Mouse (Mus musculus) 416B (cell line): Measurements from ENCODE around the gene Zbtb17.

Experiments used
- DNase-seq: peaks from one replicate; pipeline ENCODE4 v3.0.0; 2011; ENCODE audit warnings: low read depth

Zbtb17 gene

DNA sequence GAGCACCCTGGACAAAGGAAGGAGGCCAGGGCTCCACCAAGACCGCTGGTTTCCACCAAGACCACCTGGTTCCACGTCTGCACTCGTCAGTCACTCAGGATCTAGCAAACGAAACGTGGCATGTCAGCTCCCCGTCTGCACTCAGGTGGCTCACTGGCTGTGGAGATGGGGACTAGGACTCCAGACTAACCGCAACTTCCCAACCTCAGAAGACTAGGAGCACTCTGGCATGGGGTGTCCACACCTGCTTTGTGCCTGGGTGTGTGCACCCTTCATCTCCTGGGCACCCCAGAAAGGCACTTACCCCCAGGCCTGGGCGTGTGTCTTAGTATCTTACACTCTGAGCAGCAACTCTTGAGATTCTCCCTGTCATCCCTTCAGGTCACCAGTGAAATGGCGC lies 15.3 kb downstream of the Zbtb17 start:
- no peak for DNase-seq

DNA sequence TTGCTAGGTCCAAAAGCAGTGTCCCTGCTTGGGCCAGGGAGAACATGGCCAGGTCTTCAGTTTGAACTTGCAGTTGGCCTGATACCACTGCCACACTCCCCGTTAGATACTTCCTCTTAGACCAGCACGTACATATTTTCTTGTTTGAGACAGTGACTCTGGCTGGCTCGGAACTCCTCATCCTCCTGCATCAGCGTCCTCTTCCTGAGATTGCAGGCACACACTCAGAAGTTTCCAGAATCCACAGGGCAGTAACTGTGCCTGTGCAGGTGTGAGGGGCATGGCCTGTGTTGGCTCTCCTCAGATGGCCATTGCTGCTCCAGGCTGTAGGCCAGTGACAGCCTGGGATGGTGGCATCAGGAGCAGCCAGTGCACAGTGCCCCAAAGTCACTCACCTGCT lies 16.0 kb downstream of the Zbtb17 start:
- DNase-seq = no peak

DNA sequence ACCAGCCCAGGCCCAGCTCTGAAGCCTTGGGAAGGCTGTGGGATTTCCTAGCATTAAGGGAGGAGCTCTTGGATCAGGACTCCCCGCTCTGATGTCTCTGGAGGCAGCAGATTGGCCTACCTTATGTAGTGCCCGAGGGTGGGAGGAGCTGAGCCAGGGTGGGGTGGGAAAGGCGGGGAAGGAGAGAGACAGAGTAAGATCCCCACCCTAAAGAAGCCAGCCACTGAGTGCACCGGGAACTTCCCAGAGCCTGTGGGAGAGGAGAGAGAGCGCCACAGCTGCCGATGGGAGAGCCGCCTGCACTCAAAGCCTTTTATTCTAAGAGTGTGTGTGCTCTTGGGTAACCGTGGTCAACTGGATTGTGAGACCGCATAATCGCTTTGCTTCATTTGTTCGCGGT lies 16.6 kb downstream of the Zbtb17 start:
- no peak for DNase-seq

DNA sequence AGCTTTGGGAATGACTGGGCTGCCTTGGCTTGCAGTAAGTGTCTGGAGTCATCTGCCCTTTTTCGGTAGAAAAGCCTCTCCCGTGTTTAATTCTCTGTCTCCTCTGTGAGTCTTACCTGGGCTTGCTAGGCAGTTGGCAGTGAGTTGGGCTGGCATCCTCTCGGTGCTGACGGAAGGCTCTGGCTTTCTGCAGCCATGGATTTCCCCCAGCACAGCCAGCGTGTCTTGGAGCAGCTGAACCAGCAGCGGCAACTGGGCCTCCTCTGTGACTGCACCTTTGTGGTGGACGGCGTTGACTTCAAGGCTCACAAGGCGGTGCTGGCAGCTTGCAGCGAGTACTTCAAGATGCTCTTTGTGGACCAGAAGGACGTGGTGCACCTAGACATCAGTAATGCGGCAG lies 17.1 kb downstream of the Zbtb17 start:
- no peak for DNase-seq

DNA sequence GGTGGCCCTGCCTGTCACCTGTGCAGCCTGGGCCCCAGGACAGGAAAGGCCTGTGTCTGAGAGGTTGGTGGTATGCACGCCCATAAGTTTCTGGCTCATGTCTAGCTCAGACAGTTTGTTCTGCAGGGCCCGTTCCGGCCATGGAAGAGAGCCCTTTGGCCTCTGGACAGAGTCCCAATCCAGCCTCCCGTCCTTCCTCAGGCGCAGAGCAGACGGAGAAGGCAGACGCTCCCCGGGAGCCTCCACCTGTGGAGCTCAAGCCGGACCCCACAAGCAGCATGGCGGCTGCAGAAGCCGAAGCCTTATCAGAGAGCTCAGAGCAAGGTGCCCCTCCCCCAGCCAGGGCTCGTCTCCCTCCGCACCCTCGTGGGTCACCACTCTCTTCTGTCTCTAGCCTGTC lies 19.0 kb downstream of the Zbtb17 start:
- DNase-seq = no peak

DNA sequence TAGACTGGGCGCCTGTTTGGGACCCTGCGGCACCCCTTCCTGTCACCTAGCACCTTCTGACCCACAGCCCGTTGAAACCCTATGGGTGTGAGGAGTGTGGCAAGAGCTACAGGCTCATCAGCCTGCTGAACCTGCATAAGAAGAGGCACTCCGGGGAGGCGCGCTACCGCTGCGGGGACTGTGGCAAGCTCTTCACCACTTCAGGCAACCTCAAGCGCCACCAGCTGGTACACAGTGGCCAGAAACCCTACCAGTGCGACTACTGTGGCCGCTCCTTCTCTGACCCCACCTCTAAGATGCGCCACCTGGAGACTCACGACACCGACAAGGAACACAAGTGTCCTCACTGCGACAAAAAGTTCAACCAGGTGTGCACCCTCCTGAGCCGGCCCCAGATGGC lies 20.3 kb downstream of the Zbtb17 start:
- DNase-seq = no peak

DNA sequence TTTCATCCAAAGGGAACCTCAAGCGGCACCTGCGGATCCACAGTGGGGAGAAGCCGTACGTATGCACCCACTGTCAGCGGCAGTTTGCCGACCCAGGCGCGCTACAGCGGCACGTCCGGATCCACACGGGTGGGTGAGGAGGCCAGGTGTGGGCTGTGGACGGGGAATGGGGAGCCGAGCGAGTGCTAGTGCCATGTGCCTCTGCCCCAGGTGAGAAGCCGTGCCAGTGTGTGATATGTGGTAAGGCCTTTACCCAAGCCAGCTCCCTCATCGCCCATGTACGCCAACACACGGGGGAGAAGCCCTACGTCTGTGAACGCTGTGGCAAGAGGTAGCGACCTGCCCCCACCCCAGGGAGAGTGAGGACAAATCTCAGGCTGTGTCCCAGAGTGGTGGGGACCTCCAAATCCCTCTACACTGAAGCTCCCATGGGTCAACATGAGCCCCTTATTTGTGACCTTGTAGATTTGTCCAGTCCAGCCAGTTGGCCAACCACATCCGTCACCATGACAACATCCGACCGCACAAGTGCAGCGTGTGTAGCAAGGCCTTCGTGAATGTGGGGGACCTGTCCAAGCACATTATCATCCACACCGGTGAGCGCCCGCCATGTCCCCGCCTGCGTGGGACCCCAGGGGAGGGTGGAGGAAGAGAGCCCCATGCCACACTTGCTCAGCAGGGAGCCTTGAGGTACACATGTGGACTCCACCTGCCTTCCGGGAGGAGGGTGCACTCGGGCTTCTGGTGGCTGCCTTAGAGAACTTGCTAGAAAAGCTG lies 21.2 kb downstream of the Zbtb17 start:
- no peak for DNase-seq

DNA sequence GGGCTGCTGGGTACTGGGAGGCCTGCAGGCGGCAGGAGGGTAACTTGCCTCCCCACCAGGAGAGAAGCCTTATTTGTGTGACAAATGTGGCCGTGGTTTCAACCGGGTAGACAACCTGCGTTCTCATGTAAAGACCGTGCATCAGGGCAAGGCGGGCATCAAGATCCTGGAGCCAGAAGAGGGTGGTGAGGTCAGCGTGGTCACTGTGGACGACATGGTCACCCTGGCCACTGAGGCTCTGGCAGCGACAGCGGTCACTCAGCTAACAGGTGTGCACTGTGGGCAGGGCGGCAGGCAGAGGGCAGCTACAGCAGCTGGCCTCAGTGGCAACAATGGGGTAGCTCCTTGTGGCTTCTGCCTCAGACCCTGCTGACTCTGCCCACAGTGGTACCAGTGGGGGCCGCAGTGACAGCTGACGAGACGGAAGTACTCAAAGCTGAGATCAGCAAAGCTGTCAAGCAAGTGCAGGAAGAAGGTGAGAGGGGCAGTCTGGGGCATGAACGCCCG lies 21.9 kb downstream of the Zbtb17 start:
- no peak for DNase-seq

DNA sequence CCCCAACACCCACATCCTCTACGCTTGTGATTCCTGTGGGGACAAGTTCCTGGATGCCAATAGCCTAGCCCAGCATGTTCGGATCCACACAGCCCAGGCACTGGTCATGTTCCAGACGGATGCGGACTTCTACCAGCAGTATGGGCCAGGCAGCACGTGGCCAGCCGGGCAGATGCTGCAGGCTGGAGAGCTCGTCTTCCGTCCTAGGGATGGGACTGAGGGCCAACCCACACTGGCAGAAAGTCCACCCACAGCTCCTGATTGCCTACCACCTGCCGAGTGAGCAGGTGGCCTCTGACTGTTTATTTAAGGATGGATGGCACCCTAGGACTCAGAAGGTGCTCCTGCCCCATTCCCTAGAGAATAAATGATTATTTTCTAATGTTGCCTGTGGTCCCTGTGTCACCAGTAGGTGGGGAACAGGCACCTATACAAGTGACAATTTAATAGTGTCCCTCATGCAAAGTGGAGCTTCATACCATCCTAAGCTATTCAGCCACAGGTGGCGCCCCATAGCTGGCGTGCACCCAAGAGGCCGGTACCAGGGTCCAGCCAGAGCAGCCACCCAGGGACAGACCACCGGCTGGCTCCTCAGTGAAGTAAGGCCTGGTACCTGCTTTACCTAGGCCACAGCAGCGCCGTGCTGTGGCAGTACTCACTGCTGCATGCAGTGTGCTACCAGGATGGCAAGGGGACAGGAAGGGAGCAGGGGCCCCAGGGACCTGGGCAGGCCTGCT lies 22.6 kb downstream of the Zbtb17 start:
- no peak for DNase-seq

DNA sequence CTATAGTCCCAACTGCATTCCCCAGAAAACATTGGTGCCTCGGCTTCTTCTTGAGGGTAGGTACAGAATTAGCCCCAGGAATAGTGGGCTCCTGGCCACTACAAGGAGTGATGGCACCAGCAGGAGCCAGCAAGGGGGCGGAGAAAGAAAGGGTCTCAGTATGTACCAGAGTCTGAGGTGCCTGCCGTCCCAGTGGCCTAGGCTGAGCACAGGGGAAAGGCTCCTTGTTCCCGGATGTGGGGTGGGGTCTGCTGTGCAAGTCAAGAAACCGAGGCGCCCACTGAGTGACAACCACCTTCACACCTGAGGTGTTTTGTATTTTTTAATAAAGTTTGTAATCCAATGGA lies 23.1 kb downstream of the Zbtb17 start:
- DNase-seq = no peak

DNA sequence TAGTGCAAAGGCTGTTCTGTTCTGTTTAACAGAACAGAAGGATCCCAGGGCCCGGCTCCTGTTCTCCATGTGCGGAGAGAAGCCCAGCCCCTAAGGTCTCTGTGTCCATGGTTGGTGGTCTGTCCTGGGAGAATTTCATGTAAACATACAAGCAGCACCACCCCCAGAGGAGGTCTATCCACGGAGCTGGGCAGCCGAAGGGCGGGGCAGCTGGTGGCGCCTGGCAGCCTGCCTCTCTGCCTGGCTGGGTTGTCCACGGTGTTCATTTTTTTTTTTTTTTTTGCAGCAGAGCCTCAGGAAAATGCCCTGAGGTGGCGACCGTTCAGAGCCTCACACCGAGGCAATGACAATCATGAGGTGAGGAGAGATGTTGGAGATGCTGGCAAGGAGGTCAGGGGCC lies 24.1 kb downstream of the Zbtb17 start:
- DNase-seq = no peak

DNA sequence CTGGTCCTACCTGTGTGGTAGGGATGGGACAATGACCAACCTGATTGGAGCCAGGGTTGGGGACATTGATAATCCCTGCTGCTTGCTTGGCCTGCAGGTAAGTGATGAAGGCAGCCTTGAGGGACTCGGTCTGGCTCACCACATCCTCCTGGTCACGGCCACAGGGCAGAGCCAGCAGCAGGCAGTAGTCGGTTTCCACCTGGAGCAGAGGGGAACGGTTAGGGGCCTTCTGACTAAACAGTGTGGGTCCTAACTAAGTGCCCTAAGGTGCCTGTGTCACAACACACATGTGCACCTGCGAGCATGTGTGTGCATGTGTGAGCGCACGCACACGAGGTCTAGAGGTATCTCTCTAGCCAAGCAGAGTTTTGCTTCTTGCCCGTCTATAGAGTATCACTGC lies 24.9 kb downstream of the Zbtb17 start:
- no peak for DNase-seq

DNA sequence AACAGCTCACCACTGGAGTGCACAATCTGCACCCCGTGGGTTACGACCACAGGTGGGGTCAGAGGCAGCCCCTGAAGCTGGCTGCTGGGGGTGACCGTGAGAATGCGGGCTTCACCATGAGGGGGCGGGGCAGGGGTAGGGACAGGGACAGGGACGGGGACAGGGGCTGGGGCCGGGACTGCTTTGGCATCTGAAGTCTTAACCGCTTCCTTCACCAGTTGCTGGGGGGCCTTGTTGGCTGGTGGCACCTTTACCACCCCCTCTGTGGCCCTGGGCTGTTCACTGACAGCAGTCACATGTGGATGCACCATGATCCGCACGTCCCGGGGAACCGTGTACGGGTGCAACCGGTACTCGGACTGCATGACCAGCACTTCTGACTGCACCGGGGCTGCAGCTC lies 27.0 kb downstream of the Zbtb17 start:
- no peak for DNase-seq

DNA sequence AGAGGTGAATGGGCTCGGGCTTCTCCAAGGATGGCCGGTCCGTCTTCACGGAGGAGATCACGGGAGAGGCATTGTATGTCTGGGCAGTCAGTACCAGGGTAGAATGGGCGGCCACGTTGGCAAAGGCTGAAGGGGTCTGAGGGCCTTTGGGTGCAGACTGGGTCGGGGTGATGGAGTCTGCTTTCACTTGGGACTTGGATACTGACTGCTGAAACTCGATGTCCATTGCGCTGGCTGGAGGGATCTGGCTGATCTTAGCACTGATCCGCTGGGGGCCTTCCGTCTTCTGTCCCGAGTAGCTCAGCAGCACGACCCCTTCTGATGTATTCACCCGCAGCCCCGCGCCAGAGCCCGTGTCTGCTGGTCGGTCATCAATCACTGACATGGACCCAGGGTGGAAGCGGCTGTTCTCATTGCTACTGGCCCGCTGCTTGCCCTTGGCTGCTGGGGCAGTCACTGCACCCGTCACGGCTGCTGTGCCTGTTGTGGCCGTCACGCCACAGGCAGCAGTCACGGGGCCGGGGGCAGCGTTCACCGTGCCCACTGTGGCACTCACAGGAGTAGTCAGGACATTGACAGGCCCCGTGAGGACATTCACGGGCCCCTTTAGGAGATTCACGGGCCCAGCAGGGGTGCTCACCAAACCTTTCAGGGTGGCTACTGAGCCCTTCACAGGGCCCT lies 28.3 kb downstream of the Zbtb17 start:
- DNase-seq = no peak

DNA sequence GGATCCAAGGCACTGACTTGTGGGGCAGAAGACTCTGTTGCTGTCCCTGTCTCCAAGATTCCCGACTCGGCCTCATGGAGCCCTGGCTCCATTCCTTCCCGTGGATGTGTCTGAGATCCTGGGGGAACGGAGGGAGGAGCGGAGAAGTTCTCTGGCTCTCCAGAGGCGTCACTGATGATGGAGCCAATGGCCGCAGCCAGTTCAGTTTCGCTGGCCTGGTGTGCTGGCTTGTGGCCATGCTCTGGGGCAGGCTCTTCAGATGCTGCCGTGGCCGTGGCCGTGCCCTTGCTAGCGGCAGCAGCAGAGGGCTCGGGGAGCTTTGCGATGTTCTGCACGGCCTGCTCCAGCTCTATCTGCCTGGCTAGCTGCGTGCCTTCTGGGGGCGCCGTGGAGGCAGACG lies 30.0 kb downstream of the Zbtb17 start:
- no peak for DNase-seq

DNA sequence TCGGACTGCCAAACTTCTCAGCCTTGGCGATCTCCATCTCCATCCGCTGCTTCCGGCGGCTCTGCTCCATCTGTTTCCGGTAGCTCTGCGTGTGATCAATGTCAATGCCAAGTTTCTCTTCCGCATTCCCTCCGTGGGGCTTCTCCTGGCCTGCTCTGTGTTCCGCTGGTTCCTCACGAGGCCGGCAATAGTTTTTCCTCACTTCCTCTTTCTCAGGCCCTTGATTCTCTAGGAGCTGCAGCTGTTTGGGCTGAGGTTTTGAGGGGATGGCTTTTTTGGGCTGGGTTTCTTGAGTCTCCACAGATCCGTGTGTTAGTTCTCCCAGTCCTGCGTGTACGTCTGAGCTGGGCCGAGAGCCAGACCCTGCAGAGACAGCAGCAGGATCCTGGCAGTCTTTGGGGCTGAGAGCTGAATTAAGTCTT lies 33.2 kb downstream of the Zbtb17 start:
- no peak for DNase-seq

DNA sequence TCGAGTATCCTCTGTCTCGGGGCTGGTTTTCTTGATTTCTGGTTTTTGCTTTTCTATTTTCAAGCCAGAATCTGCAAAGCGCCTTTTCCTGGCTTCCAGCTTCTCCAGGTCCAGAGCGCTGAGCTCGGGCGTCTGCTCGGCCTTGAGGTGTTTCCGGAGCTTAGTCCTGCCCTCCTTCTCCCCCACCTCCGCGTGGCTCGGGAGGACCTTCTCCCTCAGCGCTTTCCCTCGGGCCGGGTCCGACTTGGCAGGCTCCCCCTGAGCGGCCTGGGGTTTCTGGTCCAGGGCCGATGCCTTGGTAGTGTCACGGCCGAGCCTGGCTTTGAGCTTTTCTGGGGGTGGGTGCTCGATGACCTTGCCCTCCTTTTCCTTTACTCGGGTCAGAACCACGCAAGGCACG lies 33.8 kb downstream of the Zbtb17 start:
- no peak for DNase-seq

DNA sequence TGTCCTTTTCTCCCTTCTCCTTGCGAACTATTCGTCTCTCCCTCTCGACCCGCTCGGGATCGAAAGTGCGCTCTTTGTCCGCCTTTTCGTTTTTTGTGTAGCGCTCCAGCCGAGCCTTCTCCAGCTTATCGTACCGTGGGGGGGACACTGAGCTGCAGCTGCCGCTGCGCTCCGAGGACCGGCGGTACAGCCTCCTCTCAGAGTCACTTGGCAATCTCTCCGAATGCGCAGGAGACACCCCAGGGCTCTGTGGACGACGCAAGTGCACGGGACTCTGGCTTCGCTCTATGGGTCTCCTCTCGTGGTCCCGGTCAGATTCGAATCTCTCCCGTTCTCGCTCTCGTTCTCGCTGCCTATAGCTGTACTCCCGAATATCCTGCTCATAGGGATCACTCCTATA lies 34.3 kb downstream of the Zbtb17 start:
- no peak for DNase-seq

DNA sequence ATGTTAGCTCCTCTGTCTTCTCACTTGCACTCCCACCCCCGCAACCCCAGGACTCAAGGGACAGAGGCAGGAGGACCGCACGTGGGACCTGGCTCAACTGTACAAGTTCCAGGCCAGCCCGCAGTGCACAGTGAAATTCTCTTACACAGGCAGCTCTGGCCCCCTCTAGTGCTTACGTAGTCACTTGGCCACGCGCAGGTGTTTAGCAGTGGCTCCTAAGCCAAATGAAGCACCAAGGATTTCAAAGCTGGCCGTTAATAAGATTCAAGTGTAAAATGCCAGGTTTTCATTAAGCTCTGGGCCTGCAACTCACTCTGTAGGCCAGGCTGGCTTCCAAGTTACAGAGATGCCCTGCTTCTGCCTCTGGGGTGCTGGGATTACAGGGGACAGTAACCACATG lies 35.0 kb downstream of the Zbtb17 start:
- no peak for DNase-seq

DNA sequence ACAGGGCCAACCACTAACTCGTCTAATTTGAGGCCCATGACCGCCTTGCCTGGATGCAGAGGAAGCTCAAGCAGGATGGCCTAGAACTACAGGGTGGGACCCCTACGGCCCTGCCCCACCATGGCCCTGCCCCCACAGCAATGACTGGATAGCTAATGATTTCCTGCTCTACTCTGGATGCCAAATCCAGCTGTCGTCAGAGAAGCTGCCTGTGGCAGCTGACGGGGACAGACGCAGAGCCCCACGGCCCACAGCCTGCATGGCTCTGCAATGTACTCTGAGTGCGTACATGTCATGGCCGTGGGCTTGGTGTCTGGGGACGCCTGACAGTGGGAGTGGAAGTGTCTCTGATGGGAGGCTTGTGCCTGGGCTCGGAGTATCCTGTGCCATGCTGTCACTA lies 39.6 kb downstream of the Zbtb17 start:
- DNase-seq = no peak

DNA sequence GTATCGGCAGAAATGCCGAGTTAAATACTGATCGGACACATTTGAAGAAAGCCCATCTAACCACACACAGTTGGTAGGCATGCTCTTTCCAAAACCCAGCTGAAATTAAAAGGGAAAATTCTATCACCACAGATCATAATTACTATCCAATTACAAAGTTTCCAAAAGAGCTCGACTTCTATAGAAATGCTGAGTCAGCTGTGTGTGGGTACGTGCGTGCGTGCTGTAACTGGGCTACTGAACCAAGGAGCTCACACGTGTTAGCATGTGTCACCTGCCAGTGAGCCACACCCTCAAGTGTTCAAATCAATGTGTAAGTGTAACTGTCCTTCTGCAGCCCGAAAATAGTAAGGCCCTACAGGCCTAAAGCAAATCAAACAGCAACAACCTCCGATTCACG lies 43.1 kb downstream of the Zbtb17 start:
- no peak for DNase-seq

DNA sequence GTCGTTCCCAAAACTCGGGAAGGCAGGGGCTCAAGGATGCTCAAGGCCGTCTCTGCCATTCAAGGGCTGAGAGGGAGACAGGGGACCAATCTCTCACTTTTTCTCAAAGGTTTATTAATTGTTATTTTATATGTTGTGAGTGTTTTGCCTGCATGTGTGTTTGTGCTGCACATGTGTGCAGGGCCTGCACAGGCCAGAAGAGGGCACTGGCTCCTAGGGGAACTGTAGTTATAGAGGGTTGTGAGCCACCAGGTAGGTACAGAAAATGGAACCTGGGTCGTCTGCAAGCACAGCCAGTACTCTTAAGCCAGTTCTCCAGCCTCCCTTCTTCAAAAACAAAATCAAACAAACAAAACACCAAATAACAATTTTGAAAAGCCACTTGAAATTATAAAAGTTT lies 44.2 kb downstream of the Zbtb17 start:
- peak; percentile 34 for DNase-seq

DNA sequence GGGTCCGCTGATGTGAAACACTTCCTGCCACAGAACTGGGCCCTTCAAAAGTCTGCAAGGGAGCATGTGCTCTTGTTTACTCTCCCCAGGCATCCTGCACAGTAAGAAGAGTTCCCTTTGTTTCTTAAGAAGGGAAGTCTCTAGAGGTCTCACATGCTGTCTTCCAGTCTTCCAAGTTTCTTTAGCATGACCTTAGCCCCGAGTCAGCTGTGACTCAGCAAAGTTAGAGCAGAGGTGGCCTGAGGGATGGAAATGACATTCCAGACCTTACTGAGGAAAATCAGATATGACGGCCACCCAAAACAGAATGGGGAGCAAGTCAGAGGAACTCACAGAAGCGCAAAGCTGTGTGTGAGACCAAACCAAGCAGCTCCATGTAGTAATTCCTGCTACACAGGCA lies 56.2 kb downstream of the Zbtb17 start:
- no peak for DNase-seq
